Mouse (Mus musculus): ENCODE results near the gene Polr2f. TPM values are rescaled to one million over a fixed set of nuclear protein-coding genes. Genes with fewer than 3 reads are reported as not detected.

The Polr2f gene
- polyA plus RNA-seq, 1 experiment = 194 TPM

DNA sequence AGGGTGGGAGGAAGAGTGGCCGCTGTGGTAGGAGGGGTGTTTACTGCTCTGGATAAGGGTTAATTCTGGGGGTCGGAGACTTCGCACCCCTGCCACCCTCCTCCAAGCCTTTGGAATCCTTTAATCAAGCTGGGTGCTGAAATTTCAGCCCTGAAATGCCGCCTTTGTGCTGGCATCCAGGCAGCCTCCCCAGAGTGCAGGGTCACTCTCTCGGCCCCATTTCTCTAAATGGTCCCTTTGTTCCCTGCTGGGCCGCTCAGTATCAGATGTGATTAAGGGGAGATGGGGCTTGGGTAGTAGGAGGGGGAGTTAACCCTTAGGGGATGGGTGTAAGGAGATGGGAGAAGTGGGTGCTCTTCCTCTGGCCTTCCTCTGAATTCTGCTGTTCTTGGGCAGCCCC lies 11.9 kb downstream of the Polr2f start:
- no peak for DNase-seq (ENCODE audit: low spot score)

DNA sequence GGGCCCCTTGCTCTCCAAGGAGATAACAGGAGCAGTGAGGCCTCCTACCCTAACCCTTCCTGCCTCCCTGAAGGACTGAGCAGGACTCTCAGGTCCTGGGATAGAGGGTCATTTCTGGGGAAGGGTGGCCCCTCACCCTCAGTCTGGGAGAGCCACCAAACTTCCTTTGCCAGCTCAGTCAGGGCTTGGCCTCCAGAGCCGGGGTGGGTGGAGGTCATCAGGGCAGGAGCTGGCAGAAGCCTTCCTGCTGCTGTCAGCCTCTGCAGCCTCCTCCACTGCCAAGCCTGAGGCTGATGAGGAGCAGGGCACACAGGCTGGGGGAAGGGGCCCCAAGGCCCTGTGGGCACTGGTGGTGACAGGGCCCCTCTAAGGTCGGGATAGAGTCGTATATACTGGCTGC lies 14.8 kb downstream of the Polr2f start:
- DNase-seq (ENCODE audit: low spot score) = no peak

DNA sequence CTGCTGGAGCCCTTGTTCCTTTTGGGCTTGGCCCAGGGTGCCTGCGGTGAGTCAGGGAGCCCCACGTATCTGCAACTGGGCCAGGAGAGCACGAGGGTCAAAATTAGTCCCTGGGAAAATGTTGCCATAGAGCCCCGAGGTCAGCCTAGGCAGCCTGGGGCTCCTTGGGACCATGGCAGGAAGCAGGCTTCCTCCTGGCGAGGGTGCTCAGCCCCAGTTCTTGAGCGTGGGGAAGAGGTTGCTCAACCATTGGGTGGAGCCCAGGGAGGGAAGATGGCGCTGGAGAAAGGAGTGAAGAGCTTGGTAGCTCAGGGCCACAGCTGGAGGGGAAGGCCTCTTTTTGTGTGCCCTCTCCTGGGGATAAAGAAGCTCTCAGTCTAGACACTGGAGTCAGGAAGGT lies 21.5 kb downstream of the Polr2f start:
- no peak for DNase-seq (ENCODE audit: low spot score)

DNA sequence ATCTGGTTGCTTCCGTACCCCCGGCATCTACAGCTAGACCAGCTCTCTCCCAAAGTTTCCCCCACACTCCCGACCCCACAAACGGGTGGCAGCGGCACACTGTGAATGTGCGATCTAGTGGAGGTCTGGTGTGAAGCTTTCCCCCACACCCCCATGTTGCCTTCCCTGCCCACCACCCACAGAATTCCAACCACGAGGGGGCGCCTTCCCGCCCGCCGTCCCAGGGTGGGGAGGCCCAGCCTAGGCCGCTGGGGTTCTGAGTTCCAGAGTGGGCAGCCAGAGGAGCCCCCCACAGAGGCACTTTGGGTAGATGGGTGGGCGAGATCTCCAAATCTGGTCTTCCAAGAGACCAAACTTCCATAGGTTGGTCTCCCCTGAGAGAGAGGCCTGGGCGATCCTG lies 22.0 kb downstream of the Polr2f start:
- no peak for DNase-seq (ENCODE audit: low spot score)

DNA sequence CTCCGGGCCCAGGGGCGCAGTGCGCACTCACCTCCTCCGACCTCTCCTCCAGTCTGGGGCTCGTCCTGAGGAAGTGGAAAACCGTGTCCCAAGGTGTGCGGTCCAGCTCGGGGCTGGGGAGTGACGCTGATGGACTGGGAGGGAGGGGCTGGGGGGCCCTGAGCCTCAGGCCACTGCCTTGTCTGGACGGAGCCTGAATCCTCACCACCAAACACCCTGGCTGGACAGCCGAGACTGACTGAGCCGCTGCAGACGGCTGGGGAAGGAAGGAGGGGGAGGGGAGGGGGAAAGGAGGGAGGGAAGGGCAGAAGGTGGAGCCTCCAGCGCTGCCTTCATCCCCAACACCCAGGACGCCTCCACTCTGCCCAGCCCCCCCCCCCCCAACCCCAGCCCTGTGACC lies 23.4 kb downstream of the Polr2f start:
- no peak for DNase-seq (ENCODE audit: low spot score)

DNA sequence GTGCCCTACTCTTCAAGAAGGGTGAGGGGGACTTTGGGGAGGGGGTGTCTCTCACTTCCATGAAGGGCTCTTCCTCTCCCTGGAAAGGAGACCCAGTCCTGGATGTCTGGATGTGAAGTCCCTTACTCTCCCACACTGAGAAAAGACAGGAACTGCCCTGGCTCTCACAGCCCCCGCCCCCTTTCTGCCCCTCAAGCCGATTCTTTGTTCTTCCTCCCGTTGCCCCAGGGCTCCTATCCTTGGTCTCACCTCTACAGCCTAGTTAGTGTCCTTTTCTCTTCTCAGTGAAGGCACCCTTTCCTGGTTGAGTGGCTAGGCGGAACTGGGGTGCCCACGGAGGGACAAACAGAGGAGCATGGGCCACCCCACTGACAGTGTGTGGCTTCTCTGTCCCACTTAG lies 24.3 kb downstream of the Polr2f start, which contains the start of gene Sox10:
Sox10 (minus strand) TSS at position 101 of the 400 bp plus-strand sequence.
- no peak for DNase-seq (ENCODE audit: low spot score)

DNA sequence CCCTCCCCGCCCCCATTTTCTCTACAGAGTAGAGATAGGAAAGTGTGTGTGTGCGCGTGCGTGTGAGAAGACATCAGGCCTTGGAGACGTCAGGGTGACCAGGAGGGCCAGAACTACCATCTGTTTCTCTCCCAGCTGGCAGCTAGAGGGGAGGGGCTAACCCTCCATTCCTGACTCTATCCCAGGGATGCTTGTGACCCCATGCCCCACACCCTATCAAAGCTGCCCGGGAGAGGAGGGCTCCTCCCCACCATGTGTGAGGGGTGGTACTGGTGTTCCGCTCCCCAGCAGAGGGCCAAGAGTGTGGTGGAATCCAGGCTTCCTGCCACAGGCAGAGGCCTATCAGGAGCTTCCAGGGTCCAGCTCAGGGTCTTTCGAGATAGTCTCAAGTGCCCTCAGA lies 25.9 kb downstream of the Polr2f start:
- no peak for DNase-seq (ENCODE audit: low spot score)

DNA sequence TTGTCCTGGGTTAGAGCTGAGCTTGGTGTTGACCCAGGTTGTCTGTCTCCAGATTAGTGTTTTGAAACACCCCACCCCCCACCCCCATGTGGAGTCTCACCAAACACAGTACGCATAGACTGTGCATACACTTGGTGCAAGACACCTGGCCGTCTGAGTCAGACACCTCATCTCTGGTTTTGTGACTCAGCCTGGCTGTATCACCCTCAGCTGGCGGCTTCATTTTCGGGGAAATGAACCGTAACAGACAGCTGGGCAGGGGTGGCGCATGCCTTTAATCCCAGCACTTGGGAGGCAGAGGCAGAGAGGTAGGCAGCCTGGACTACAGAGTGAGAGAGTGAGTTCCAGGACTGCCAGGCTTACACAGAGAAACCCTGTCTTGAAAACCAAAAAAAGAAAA lies 36.1 kb downstream of the Polr2f start:
- DNase-seq (ENCODE audit: low spot score) = no peak

DNA sequence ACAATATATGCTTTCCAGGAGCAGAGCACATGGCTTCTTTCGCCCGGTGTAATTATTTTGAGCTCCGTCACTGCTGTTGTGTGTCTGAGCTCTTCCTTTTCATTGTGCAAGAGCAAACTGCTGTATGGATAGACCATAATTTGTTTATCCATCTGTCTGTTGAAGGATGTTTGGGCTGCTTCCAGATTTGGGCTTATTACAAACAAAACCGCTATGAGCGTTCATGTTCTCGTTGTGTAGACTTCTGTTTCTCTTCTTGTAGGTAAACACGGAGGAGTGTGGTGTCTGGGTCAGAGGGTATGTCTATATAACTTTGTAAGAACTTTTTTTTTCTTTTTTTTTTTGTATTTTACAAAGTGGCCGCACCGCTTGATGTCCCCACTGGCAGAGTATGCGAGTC lies 44.4 kb downstream of the Polr2f start:
- DNase-seq (ENCODE audit: low spot score) = no peak

DNA sequence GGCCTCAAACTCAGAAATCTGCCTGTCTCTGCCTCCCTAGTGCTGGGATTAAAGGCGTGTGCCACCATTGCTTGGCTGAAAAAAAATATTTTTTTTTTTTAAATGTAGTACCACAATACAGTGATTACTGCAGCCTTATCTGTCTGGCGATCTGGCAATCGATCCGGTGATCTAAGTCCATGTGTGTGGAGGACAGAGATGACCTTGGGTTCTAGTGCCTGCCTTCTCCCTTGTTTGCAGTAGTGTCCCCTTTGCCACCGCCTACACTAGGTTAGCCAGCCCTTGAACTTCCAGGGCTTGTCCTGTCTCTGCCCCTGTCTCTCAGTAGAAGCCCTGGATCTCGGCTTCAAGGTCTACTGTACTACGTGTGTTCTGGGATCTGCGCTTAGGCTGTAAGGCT lies 47.0 kb downstream of the Polr2f start:
- DNase-seq (ENCODE audit: low spot score) = no peak

DNA sequence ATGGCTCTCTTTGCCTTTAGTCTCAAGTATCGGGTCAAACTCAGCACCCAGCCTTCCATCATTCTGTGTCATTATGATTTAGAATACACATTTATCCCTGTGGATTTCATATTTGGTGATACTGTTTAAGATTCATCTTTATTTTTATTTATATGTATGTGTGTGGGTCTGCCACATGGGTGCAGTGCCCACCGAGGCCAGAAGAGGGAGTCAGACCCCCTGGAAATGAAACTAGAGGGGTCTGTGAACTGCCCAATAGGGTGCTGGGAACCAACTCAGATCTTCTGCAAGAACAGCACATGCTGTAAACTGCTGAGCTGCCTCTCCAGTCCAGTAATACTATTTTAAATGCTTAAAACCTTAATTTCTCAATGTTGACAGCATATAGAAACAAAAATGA lies 50.6 kb downstream of the Polr2f start:
- DNase-seq (ENCODE audit: low spot score) = no peak

DNA sequence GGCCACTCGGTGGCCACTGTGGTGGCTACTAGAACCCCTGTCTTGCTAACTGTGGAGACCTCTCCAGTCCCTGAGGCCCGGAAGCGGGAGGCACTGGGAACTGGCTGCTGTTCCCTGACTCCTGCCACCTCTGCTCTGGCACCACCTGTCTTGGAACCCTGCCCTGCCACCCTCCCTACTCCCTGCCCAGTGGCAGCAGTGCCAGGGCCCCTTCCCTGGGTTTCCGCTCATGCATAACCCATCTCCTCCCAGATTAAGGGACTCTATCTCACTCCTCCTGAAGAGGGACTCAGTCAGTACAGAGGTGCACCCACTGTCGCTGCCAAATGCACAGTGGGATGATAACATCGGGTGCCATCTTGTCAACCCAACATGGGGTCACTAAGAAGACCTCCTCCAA lies 51.6 kb downstream of the Polr2f start:
- no peak for DNase-seq (ENCODE audit: low spot score)

DNA sequence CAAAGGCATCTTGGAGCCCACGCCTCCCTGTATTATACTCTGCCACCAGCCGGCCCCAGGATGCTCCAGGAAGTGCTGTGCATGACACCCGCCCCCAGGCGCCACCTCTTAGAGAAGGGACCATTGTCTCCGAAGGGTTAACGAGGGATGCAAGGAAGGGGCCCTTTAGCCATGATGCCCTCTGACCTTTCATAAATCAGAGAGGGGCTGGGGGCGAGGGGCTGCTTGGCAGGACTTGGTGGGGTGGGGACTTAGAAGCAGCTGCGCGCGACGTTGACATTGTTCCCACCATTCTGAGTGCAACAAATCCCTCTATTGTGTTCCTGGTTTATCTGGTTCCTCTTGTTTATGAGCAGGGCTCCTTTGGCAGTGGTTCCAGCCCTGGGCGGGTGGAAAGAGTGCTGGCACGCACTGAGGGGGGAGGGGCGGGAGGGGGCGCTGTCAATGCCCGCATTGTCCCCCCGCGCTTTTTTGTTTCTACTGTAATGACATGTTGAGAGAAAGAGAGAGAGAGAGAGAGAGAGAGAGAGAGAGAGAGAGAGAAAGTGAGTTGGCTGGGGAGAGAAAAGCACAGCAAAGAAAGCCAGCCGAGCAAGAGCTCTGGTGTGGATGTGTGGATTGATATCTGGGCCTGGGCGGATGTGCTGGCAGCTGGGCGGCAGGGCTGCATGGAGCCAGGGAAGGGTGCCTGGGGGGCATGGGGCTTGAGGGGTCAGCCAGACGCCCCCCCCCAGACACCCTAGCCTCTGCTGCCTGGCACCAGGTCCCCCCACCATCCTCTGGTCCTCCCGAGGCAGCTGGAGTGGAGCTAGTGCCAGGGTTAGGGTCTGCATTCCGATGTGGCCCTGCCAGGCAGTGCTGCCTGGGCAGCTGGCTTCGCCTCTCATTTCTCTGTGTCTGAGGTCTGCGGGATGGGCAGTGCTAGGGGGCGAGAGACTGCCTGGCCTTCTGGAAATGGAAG lies 52.4 kb downstream of the Polr2f start:
- DNase-seq (ENCODE audit: low spot score) = no peak

DNA sequence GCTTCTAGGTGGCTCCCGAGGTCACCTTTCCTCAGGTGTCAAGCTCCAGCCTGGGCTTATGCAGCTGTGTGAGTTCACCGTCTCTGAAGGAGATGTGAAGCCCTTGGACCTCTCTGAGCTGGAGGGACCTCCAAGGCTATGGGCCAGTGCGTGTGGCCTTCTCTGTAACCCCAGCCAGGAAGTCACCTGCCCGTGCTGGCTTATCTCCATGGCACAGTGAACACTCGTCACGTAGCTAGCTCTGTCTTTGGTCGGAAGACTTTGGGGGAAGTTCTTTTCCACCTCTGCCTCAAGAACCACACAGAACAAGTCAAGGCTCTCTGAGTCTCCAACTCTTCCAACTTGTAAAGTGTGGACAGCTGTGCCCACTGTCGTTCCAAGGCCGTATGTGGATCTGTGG lies 53.2 kb downstream of the Polr2f start:
- DNase-seq (ENCODE audit: low spot score) = no peak

DNA sequence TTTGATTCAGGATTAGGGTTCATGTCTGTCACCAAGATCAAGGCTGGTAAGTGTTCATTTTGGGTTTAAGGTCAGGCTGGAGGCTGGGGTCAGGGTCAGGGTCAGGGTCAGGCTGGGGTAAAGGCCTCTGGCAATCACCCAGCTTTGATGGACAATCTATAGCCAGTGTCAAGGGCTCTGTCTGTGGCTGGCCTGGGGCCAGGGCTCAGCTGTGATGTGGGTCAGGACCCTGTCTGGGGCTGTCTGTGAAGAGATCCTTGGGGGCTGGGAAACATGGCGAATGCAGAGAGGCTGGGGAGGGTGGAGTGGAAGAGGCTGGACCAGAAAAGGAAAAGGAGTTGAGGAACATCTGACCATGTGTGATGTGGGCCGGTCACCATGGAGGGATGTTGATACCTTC lies 54.1 kb downstream of the Polr2f start:
- no peak for DNase-seq (ENCODE audit: low spot score)

DNA sequence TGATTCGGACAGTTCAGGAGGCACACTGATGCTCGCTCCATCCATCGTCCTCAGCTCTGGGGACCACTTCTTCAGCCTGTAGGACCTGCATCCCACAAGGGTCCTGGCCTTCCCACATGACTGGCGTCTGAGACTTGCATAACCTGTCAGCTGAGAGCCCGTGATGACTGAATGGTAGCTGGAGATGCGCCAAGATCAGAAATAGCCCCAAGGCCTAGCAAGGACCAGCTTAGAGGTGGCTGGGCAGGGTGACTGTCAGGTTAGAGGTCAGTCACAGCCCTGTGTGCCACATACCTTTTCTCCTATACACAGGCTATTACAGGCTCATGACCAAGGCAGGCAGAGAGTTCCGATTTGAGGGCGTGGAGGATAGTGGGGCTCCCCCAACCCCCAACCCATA lies 54.7 kb downstream of the Polr2f start:
- DNase-seq (ENCODE audit: low spot score) = no peak

DNA sequence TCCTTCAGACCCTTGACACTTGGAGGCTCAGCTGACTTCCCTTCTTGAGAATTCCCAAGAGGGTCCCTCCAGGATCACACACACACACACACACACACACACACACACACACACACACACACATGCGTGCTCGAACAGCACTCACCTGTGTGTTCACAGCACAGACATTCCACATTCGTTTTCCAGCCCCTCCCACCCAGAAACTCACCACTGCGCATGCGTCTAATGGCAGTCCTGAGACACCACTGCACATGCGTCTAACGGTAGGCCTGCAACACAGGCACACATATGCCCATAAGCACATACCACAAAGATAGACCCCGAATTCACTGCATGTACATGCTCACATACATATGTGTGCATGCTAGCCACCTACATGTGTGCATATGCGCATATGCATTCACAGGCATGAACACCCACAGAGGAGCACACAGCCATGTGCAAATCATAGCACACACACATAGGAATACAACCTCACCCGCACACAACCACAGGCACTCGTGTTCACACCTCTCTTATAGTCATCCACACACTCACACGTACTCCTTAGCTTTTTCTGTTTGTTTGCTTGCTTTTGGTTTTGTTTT lies 58.7 kb downstream of the Polr2f start:
- DNase-seq (ENCODE audit: low spot score) = no peak

Other genes starting within 250 kb of the Polr2f start
- gene Gm49510, start 241.3 kb upstream of the Polr2f start, polyA plus RNA-seq (2012; rRNA removed) = 0.04 and 0.06 TPM in 2 replicates
- gene Sh3bp1, start 241.2 kb upstream of the Polr2f start, polyA plus RNA-seq (2012; rRNA removed) = 34.6 and 35.1 TPM in 2 replicates
- gene Pdxp, start 227.1 kb upstream of the Polr2f start, polyA plus RNA-seq (2012; rRNA removed) = 2.4 and 3.8 TPM in 2 replicates
- 979 and 1,151 TPM in 2 replicates for gene Lgals1, start 214.3 kb upstream of the Polr2f start, polyA plus RNA-seq (2012; rRNA removed)
- 26.5 and 30.7 TPM in 2 replicates for gene Nol12, start 206.1 kb upstream of the Polr2f start, polyA plus RNA-seq (2012; rRNA removed)
- gene Triobp, start 193.3 kb upstream of the Polr2f start, polyA plus RNA-seq (2012; rRNA removed) = 47.1 and 57.9 TPM in 2 replicates
- 103 and 117 TPM in 2 replicates for gene H1f0, start 112.6 kb upstream of the Polr2f start, polyA plus RNA-seq (2012; rRNA removed)
- gene Galr3, start 99.1 kb upstream of the Polr2f start, polyA plus RNA-seq (2012; rRNA removed) = 0.14 and 0.19 TPM in 2 replicates
- 24.5 and 26.0 TPM in 2 replicates for gene Ankrd54, start 78.1 kb upstream of the Polr2f start, polyA plus RNA-seq (2012; rRNA removed)
- gene Eif3l, start 65.8 kb upstream of the Polr2f start, polyA plus RNA-seq (2012; rRNA removed) = 125 and 145 TPM in 2 replicates
- gene Micall1, start 32.1 kb upstream of the Polr2f start, polyA plus RNA-seq (2012; rRNA removed) = 63.5 and 79.4 TPM in 2 replicates
- gene 1700088E04Rik, start 244 bp downstream of the Polr2f start, polyA plus RNA-seq (2012; rRNA removed) = 3.7 and 4.0 TPM in 2 replicates
- 11.0 and 11.8 TPM in 2 replicates for gene Sox10, start 24.2 kb downstream of the Polr2f start, polyA plus RNA-seq (2012; rRNA removed)
- gene Pick1, start 88.2 kb downstream of the Polr2f start, polyA plus RNA-seq (2012; rRNA removed) = 33.3 and 41.7 TPM in 2 replicates
- gene Gm49486, start 88.4 kb downstream of the Polr2f start, polyA plus RNA-seq (2012; rRNA removed) = 0.96 and 1.1 TPM in 2 replicates
- gene Slc16a8, start 113.8 kb downstream of the Polr2f start, polyA plus RNA-seq (2012; rRNA removed) = 0.04 and 0.21 TPM in 2 replicates
- gene Baiap2l2, start 144.5 kb downstream of the Polr2f start, polyA plus RNA-seq (2012; rRNA removed) = 4.5 and 4.8 TPM in 2 replicates
- 20.5 and 20.6 TPM in 2 replicates for gene Pla2g6, start 187.4 kb downstream of the Polr2f start, polyA plus RNA-seq (2012; rRNA removed)
- gene Maff, start 205.6 kb downstream of the Polr2f start, polyA plus RNA-seq (2012; rRNA removed) = 11.0 and 13.0 TPM in 2 replicates

Data from urinary bladder, adult 2 months (tissue).